Mouse (Mus musculus): ENCODE data around the gene Bcl2. TPM values are rescaled to one million over a fixed set of nuclear protein-coding genes. Genes with fewer than 3 reads are reported as not detected.

The Bcl2 gene
- polyA plus RNA-seq, 1 experiment from 2014 or later = 20.1 TPM

DNA sequence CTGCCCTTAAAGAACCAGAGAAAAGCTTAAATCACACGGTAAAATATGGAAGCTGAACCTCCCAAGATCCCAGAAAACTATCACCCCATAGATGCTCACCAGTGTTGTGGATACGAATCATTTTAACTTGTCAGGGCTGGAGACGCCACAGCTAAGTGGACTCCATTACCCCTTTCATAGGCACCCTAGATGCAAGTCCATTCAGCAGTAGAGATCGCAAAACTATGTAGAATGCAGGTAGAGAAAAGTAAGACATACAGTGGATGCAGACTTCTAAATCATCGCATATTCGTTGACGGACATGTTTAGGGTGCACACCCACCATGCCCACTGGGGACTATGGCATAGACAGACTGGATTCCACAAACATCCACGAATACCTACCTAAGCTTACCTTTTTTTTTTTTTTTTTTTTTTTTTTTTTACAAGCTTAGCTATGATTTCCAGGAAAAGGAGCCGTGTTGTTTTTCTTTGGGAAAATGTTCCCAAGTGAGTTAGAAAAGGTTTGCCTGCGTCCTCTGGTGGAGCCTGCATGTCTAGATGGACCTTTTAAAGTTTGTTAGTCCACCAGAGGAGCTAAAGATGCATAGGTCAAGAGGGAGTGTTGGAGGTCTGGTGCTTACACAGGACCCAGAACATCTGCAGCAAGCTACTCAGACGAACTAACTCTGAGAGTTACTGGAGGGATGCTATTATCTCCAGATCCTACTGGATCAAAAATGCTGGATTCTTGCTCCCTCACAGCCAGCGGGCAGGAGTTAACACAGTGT lies 2.5 kb downstream of the Bcl2 start:
- ATAC-seq (ENCODE audit: borderline replicate concordance, extremely low read depth, low FRiP score, low TSS enrichment) = no peak
- H3K4me3 ChIP-seq = peak overlapping the region; percentile 86
- no peaks in the 10 kb centered on the region for H3K9me3 ChIP-seq
- H3K4me2 ChIP-seq = peak overlapping the region; percentile 97
- H3K4me1 ChIP-seq = peaks cover 34% of the 10 kb centered on the region
- WGBS = 46% methylated on average over 12 of the region's 12 CpGs
- no peak overlapping the region for H3K27ac ChIP-seq
- H3K9ac ChIP-seq = peak overlapping the region; percentile 82; the same call in 1 of the 2 replicates
- no peaks in the 10 kb centered on the region for H3K36me3 ChIP-seq
- H3K27me3 ChIP-seq = no peaks in the 10 kb centered on the region

DNA sequence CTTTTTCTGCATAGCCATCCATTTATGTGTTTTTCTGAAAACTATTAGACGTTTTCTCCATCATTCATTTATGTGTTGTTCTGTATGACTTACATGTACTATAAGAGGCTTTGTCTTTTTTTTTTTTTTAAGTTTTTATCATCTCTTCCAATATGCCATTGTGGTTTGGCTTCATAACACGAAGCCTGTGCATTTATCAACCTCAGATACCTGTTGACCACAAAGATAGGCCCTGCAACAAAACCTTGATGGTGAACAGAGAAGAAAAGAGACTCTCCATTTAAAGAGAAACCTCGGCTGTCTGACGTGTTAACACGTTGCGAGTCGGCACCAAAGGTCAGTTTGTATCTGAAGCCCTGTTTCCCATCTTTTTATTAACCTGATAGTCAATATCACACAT lies 3.9 kb downstream of the Bcl2 start:
- H3K9ac ChIP-seq = no peak overlapping the region
- ATAC-seq (ENCODE audit: borderline replicate concordance, extremely low read depth, low FRiP score, low TSS enrichment) = no peak
- no peaks in the 10 kb centered on the region for H3K27me3 ChIP-seq
- WGBS = 67% methylated on average over 7 of the region's 7 CpGs
- peaks cover 34% of the 10 kb centered on the region for H3K4me1 ChIP-seq
- no peaks in the 10 kb centered on the region for H3K9me3 ChIP-seq
- no peak overlapping the region for H3K4me3 ChIP-seq
- no peaks in the 10 kb centered on the region for H3K36me3 ChIP-seq
- H3K27ac ChIP-seq = no peak overlapping the region
- peak overlapping the region; percentile 31; the same call in 1 of the 2 replicates for H3K4me2 ChIP-seq

DNA sequence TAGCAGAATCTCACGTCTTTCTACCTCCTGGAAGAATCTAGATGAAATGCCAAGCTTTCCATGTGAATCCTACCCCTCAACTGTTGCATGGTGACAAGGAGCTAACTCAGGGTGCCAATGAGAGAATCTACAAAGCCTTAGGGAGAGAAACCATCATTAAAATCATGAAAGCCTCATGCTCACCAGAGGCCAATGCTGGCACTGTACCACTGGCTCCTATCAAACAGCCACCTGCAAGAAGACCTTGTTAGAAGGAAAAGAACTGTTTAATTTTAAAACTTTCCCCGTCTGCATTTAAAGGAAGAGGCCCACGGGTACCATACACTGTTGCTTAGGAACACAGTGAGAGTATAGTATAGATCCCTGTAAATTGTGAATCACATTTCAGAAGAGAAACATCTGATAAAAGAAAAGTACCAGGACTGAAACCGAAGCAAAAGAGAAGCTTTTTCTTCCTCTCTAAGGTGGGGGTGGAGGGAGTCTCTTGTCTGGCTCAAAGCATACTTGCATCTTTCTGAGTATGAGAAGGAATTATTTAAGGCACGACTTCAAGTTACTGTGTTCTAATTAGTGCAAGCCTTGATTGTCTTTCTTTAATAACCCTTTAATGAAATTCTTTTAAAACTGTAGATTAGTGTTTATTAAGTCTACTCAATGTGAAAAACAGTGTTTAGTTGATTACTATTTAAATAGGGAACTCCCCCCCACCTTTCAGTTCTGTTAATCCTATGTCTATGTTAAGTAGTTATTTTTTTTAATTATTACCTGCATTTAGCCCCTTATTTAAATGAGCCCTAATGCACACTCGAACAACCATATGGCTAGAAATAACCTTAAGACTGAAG lies 6.8 kb downstream of the Bcl2 start:
- no peak for ATAC-seq (ENCODE audit: borderline replicate concordance, extremely low read depth, low FRiP score, low TSS enrichment)
- Histone ChIP-seq H3K27me3 (no peaks in the 10 kb centered on the region), H3K4me3 (no peak overlapping the region), H3K4me1 (peaks cover 30% of the 10 kb centered on the region), H3K9me3 (no peaks in the 10 kb centered on the region), H3K4me2 (no peak overlapping the region), H3K27ac (no peak overlapping the region), H3K36me3 (no peaks in the 10 kb centered on the region), H3K9ac (no peak overlapping the region)
- WGBS = 70% methylated on average over 6 of the region's 6 CpGs

DNA sequence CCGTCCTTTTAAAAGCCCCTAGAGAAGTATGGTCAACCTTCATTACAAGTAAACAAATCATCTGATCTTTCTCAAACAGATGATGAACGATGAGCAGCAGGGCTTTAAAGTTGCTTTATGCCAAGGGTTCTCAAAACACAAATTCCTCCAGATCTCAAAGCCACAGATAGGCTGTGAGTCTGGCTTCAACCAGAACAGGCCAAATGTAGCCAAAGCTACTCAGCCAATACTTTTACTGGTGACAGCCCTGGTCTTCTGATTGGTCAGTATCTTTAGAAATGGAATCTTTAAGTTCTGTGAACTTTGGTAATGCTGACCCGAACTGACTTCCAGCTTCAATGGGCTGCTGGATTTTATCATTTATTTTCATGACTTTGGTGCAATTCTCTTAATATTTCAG lies 10.9 kb downstream of the Bcl2 start:
- no peak overlapping the region for H3K27ac ChIP-seq
- H3K4me2 ChIP-seq = no peak overlapping the region
- no peak for ATAC-seq (ENCODE audit: borderline replicate concordance, extremely low read depth, low FRiP score, low TSS enrichment)
- no peaks in the 10 kb centered on the region for H3K9me3 ChIP-seq
- H3K36me3 ChIP-seq = no peaks in the 10 kb centered on the region
- 30% methylated on average over 3 of the region's 3 CpGs for WGBS
- H3K4me3 ChIP-seq = no peak overlapping the region
- no peaks in the 10 kb centered on the region for H3K27me3 ChIP-seq
- no peak overlapping the region for H3K9ac ChIP-seq
- peaks cover 13% of the 10 kb centered on the region; the same call in 1 of the 2 replicates for H3K4me1 ChIP-seq

DNA sequence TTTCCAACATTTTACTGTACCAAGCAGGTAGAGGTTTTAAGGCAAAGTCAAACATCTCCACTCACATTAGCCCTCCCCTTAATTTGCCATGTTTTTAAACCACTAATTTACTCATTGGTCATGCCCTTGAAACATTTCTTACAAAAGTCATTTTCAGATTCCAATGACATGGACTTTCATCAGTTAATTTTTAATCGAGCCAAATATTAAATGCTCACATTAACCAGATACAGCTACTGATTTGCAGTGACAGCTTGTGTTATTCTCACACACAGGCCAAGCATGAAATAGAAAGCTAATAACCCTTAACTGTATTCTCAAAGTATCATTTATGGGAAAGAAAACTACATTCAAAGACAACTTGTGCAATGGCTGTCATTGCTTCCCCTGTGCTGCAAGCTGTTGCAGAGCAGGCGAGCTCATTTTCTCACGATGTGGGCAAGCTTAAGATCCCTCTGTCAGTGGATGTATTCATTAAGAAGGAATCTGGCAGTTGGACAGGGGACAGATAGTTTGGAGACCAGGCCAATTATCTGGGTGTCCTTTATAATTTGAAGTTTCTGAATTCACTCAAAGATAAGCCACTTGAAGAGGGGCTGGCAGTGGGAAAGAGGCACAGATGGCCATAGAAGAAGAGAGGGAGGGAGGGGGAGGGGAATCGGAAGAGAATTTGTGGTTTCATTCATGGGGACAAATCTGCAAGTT lies 11.5 kb downstream of the Bcl2 start:
- H3K36me3 ChIP-seq = no peaks in the 10 kb centered on the region
- no peaks in the 10 kb centered on the region for H3K27me3 ChIP-seq
- no peak overlapping the region for H3K27ac ChIP-seq
- no peak overlapping the region for H3K4me3 ChIP-seq
- 0 out of 2 replicates have a peak, but pooled peaks cover 9% of the 10 kb centered on the region for H3K4me1 ChIP-seq
- H3K9me3 ChIP-seq = no peaks in the 10 kb centered on the region
- 47% methylated on average over 4 of the region's 4 CpGs for whole genome bisulfite sequencing
- H3K9ac ChIP-seq = no peak overlapping the region
- H3K4me2 ChIP-seq = no peak overlapping the region
- peak; percentile 64; the same call in 1 of the 2 replicates for ATAC-seq (ENCODE audit: borderline replicate concordance, extremely low read depth, low FRiP score, low TSS enrichment)

DNA sequence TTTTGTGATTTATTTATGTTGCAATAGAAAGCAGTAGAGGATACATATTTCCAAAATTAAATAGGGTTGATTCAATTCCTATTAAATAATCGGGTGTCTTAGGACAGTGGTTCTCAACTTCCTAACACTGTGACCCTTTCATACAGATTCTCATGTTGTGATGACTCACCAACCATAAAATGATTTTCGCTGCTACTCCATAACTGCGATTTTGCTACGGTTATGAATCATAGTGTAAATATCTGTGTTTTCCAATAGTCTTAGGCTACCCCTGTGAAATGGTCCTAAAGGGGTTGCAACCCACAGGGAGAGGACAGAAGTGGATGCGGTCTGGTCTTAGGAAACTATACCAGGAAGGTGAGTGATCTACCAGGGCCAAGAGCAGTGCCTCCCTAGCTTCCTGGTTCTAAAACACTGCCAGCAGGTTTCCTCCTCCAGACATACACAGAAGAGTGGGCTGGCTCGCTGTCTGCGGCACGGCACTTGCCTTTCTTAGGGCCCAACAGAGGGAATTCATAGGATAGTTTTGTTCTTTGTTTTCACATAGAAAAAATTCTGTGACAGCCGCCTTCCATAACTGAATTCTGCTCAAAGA lies 13.5 kb downstream of the Bcl2 start:
- no peak for ATAC-seq (ENCODE audit: borderline replicate concordance, extremely low read depth, low FRiP score, low TSS enrichment)
- Histone ChIP-seq H3K9ac (no peak overlapping the region), H3K36me3 (no peaks in the 10 kb centered on the region), H3K4me3 (no peak overlapping the region), H3K27ac (no peak overlapping the region), H3K9me3 (no peaks in the 10 kb centered on the region), H3K4me1 (0 out of 2 replicates have a peak, but pooled peaks cover 9% of the 10 kb centered on the region), H3K27me3 (no peaks in the 10 kb centered on the region), H3K4me2 (no peak overlapping the region)
- WGBS = 92% methylated on average over 9 of the region's 9 CpGs

DNA sequence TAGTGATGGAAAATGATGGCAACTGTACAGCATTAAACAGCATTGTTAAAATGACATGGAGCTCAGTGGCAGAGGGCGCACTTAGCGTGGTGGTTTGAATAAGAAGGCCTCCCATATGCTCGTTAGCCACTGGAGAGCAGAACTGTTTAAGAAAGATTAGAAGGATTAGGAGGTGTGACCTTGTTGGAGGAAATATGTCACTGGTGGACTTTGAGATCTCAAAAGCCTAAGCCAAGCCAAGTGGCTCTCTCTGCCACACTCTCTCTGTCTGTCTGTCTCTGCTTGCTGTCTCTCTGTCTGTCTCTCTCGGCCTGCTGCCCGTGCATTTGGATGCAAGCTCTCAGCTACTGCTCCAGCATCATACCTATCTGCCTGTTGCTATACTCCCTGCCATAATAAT lies 17.6 kb downstream of the Bcl2 start:
- no peak overlapping the region for H3K27ac ChIP-seq
- H3K4me3 ChIP-seq = no peak overlapping the region
- WGBS = 87% methylated on average over 5 of the region's 5 CpGs
- no peak overlapping the region for H3K4me2 ChIP-seq
- no peaks in the 10 kb centered on the region for H3K27me3 ChIP-seq
- ATAC-seq (ENCODE audit: borderline replicate concordance, extremely low read depth, low FRiP score, low TSS enrichment) = no peak
- H3K9me3 ChIP-seq = no peaks in the 10 kb centered on the region
- no peak overlapping the region for H3K9ac ChIP-seq
- H3K4me1 ChIP-seq = 0 out of 2 replicates have a peak, but pooled peaks cover 3% of the 10 kb centered on the region
- H3K36me3 ChIP-seq = no peaks in the 10 kb centered on the region

DNA sequence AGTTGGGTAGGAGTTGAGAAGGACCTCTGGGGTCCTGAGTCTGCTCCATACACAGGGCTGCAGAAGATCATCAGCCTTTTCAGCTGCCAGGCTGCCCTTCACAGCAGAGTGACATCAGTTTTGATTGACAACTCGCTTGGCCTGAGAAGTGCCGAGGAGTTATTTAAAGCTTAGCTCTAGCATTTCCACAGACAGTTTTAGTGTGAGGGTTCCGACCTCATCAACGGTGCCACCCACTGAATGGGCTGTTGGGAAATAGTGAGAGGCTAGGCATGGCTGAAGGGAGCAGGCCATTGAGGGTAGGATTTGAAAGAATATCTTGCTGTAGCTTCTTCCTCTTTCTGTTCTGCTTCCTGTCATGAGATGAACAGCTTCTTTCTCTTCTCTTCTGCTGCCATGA lies 18.4 kb downstream of the Bcl2 start:
- no peak for ATAC-seq (ENCODE audit: borderline replicate concordance, extremely low read depth, low FRiP score, low TSS enrichment)
- Histone ChIP-seq H3K4me1 (no peaks in the 10 kb centered on the region), H3K27me3 (no peaks in the 10 kb centered on the region), H3K4me3 (no peak overlapping the region), H3K36me3 (no peaks in the 10 kb centered on the region), H3K27ac (no peak overlapping the region), H3K9ac (no peak overlapping the region), H3K4me2 (no peak overlapping the region), H3K9me3 (no peaks in the 10 kb centered on the region)
- WGBS = 79% methylated on average over 4 of the region's 4 CpGs

DNA sequence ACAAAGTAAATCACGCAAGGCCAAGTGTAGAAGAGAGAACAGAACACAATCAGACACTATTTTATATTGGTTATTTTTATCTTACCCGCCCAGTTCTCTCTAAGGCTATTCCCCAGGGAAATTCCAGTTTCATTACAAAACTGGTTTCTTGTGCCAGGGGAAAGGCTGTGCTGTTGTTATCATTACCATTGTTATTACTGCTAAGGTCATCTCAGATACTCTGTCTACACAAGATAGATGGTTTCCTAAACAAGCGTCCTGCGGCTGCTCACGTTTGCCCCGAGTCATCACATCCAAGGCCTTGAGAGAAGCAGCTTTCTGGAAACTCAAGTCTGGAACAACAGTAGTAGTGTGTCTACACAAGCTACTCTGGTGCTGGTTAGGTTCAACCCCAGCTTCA lies 19.8 kb downstream of the Bcl2 start:
- ATAC-seq (ENCODE audit: borderline replicate concordance, extremely low read depth, low FRiP score, low TSS enrichment) = no peak
- no peak overlapping the region for H3K4me3 ChIP-seq
- no peak overlapping the region for H3K9ac ChIP-seq
- WGBS = 65% methylated on average over 6 of the region's 6 CpGs
- H3K4me1 ChIP-seq = no peaks in the 10 kb centered on the region
- no peaks in the 10 kb centered on the region for H3K9me3 ChIP-seq
- H3K27ac ChIP-seq = no peak overlapping the region
- no peaks in the 10 kb centered on the region for H3K27me3 ChIP-seq
- no peaks in the 10 kb centered on the region for H3K36me3 ChIP-seq
- no peak overlapping the region for H3K4me2 ChIP-seq

DNA sequence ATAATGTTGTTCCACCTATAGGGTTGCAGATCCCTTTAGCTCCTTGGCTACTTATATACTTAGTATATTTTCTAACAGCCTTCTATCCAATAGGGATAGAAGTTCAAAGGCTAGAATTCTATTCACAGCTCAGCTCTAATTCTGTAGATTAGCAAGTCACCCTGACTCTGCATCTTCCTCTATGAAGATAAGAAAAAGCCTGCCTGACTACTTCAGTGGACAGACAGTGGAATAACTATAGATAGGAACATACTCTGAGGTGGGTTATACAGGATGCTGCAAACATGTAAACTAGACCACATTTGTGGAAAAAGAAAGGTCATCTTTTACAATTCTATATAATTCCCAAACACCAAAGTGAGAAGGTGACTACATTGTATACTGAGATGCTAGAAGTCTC lies 21.5 kb downstream of the Bcl2 start:
- H3K9me3 ChIP-seq = no peaks in the 10 kb centered on the region
- no peak overlapping the region for H3K27ac ChIP-seq
- H3K4me2 ChIP-seq = no peak overlapping the region
- ATAC-seq (ENCODE audit: borderline replicate concordance, extremely low read depth, low FRiP score, low TSS enrichment) = no peak
- H3K36me3 ChIP-seq = no peaks in the 10 kb centered on the region
- no peak overlapping the region for H3K9ac ChIP-seq
- no peaks in the 10 kb centered on the region for H3K27me3 ChIP-seq
- H3K4me1 ChIP-seq = peaks cover 4% of the 10 kb centered on the region; the same call in 1 of the 2 replicates
- no peak overlapping the region for H3K4me3 ChIP-seq

DNA sequence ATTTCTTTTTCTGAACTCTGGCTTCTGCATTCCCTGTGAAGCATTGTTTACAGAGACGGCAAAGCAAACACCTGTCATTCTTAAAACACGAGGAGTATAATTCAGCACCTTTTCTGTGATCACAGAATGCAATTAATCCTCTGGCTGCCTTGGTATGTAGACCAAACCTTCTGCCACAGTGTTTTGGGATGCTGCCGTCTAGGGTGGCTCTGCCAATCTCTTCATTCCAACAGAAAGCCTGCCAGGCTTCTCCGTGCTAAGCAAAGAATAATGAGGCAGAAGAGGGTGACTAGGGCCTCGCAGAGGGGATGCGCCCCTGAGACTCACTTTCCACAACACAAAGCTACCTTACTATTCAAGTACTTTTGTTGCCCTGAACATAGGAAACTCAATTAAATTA lies 23.2 kb downstream of the Bcl2 start:
- no peak overlapping the region for H3K4me2 ChIP-seq
- no peaks in the 10 kb centered on the region for H3K36me3 ChIP-seq
- 63% methylated on average over 6 of the region's 6 CpGs for WGBS
- no peaks in the 10 kb centered on the region for H3K9me3 ChIP-seq
- no peak overlapping the region for H3K9ac ChIP-seq
- peaks cover 6% of the 10 kb centered on the region; the same call in 1 of the 2 replicates for H3K4me1 ChIP-seq
- H3K27me3 ChIP-seq = no peaks in the 10 kb centered on the region
- H3K27ac ChIP-seq = no peak overlapping the region
- no peak overlapping the region for H3K4me3 ChIP-seq
- ATAC-seq (ENCODE audit: borderline replicate concordance, extremely low read depth, low FRiP score, low TSS enrichment) = no peak
